Mouse (Mus musculus) left cerebral cortex, postnatal 14 days (tissue): ENCODE results near the gene Mtfr1l. TPM values are rescaled to one million over a fixed set of nuclear protein-coding genes. Genes with fewer than 3 reads are reported as not detected.
"Not testable (repeated sequence)": the region's sequence is repeated elsewhere in the genome, so short reads cannot be mapped to it uniquely, and the experiment has no call there.

Experiments used
- DNase-seq, 2 experiments: peaks; one replicate each; pipeline ENCODE4 v3.0.0; 2021 to 2022; ENCODE audit warnings: low spot score in 2 of 2, mixed read lengths in 1 of 2
- intact Hi-C: fragments of 180-260 bp; cut with DNase I; formaldehyde crosslinking; loops from one replicate; pipeline ENCODE4 v1.15.1; 2025
- total RNA-seq, 2 experiments: library from RNA; stranded (reverse); gene quantifications; 2 replicates each; pipeline ENCODE4 v1.2.3; 2021

Mtfr1l gene
- total RNA-seq, 2 experiments from 2014 or later: 69.4 to 71.9 TPM

GRCm38 (mm10) chr4:134532928-134533327, 2.3 kb downstream of the Mtfr1l start:
- no peak for DNase-seq
- intact Hi-C loops: no loop called here

DNA sequence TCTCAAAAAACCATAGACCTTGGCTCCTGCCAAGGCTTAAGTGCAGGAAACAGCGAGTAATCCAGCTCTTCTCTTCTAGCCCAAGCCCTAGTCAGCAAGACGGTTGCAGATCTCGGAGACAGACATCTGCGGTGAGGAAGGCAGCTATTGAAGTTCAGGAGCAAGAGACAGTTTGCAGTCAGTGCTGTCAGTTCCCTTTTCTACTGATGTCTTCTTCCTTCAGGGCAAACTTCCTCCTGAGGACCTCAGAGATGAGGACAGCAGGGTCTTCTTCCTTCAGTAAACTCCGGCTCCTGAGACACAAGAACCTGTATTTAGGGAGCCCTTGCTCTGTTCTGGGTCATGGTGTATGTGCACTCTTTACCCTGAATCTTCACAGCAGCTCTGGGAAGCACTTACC, 9.0 kb downstream of the Mtfr1l start:
- DNase-seq: no peak
- intact Hi-C loops: no loop called here

DNA sequence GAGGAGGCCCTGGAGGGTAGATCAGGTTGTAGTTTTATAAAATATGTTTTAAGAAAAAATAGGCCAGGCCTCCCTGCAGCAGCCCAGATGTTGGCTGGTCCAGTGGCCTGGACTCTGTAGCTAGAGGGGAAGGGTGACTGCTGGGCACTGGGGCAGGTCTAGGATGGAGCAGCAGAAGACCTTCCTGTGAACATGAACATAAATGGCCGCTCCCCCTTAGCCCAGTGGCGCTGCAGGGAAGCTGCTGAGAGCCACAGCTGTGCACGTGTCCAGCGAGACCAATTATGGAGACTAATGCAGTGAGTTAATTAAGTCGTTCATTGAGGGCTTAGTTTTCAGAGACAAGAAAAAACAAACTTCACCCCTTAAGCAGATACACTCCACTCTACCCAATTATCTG, 9.4 kb downstream of the Mtfr1l start:
- intact Hi-C loops: no loop called here
- no peak for DNase-seq

GRCm38 (mm10) chr4:134523447-134523846, 11.7 kb downstream of the Mtfr1l start:
- DNase-seq: no peak
- intact Hi-C loops: no loop called here

- DNase-seq: peak in 1 of 2 experiments; percentile 62
Measured at GRCm38 (mm10) chr4:134519281-134519680, 15.9 kb downstream of the Mtfr1l start.

DNA sequence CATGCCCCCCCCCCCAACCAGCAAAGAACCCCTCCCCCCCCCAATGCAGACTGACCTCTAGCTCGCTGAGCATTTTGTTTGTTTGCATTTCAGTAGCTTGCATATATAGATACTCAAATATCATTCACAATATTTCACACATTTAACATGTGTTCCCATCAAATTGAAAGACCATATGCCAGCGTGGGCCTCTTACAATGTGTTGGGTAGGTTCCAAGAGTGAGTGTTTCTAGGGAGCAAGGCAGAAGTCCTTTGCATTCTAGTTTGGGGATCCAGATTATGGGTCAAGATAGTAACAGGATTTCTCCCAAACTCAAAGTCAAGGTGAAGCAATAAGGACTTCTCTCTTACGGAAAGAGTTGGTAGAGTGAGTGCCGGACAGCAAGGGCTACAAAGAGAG, 16.6 kb downstream of the Mtfr1l start:
- intact Hi-C loops: no loop called here
- DNase-seq: peak in 1 of 2 experiments; percentile 43

More at GRCm38 (mm10) chr4:134519281-134519680, 15.9 kb downstream of the Mtfr1l start:
- intact Hi-C loops: no loop called here

DNA sequence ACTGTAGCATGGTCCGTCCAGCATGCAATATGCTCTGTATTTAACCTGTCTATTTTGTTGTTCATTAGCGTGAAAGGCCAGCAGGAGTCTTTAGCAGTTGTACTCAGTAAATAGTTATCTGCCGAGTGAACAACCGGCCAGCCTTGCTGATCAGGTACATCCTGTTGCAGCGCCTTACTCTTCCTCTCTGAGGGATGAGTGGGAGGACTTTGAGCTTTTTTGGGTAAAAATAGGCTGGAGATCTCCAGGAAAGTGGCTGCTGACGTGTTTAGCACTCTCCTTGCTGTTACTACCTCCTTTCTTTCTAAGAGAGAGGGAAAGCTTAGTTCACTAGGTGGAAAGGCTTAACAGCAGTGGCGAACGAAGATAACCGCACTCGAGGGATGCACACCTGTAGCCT, 17.5 kb downstream of the Mtfr1l start:
- DNase-seq: peak in 1 of 2 experiments; percentile 46
- intact Hi-C loops: no loop called here

GRCm38 (mm10) chr4:134516981-134517380, 18.2 kb downstream of the Mtfr1l start:
- intact Hi-C loops: no loop called here
- DNase-seq: peak; percentile 57 to 68

DNA sequence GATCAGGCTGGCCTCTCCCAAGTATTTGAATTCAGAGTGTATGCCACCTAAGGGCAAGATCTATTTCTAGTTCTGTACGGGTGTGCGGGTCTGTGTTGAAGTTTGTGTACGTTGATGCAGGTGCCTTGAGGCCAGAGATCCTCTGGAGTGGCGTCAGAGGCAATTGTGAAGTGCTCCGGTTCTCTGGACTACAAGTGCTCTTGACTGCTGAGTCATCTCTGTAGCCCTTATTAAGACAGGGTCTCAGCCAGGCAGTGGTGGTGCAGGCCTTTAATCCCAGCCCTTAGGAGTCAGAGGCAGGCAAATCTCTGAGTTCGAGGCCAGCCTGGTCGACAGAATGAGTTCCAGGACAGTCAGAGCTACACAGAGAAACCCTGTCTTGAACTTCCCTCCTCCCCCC, 19.6 kb downstream of the Mtfr1l start:
- intact Hi-C loops: no loop called here
- no peak for DNase-seq

- no peak for DNase-seq
- intact Hi-C loops: no loop called here
Measured at GRCm38 (mm10) chr4:134514309-134514930, 20.8 kb downstream of the Mtfr1l start.

- DNase-seq: peak; percentile 64 to 66
- intact Hi-C loops: no loop called here
Measured at GRCm38 (mm10) chr4:134512798-134513197, 22.4 kb downstream of the Mtfr1l start.

DNA sequence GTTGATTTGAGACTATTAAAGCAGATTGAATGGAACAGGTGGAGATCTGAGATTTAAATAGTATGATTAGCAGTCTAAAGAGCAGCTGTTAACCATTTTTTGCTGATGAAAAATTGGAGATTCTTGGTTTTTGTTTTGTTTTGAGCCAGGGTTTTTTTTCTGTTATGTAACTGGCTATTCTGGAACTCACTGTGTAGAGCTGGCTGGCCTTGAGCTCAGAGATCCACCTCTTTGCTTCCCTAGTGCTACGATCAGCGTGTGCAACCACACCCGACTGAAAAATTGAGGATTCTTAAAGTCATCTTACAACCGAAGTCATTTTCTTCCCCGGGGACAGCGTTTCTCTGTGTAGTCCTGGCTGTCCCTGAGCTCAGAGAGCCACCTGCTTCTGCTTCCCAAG, 23.5 kb downstream of the Mtfr1l start:
- intact Hi-C loops: no loop called here
- DNase-seq: no peak

DNA sequence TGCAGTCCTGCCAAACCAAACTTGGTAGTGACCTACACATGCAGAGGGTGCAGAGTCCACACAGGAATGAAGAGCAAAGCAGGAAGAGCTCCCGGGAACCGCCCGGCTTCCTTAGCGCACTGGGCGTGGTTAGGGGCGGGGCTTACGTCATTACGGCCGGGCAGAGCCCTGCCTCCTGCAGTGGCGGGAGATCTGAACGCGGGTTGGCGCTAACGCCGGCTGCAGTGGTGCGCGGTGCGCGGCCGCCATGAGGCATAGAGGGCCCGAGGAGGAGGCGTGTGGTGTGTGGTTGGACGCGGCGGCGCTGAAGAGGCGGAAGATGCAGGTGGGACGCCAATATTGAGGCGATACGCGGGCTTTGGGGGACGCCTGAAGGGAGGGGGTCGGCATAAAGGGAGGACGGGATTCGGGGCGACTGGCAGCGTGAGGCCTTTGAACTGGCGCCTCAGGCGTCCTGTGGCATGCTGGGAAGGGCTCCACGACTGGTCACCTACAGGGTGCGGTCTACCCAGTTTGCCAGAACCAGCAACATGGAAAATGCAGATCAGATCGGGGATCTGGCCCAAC, 24.3 kb downstream of the Mtfr1l start, which contains the start of gene Aunip:
Aunip (plus strand) TSS at position 155 of the 567 bp plus-strand sequence.
- peak; percentile 82 to 87 for DNase-seq
- intact Hi-C loops: no loop called here

- intact Hi-C loops: no loop called here
- no peak for DNase-seq
Measured at GRCm38 (mm10) chr4:134510396-134510795, 24.8 kb downstream of the Mtfr1l start.

- no peak for DNase-seq
- intact Hi-C loops: no loop called here
Measured at GRCm38 (mm10) chr4:134506713-134507112, 28.5 kb downstream of the Mtfr1l start.

- no peak for DNase-seq
- intact Hi-C loops: no loop called here
Measured at GRCm38 (mm10) chr4:134505966-134506594, 29.1 kb downstream of the Mtfr1l start.

- DNase-seq: no peak
- intact Hi-C loops: no loop called here
Measured at GRCm38 (mm10) chr4:134505303-134505789, 29.8 kb downstream of the Mtfr1l start.

- DNase-seq: no peak
- intact Hi-C loops: no loop called here
Measured at GRCm38 (mm10) chr4:134503686-134504357, 31.4 kb downstream of the Mtfr1l start.

- intact Hi-C loops: no loop called here
- no peak for DNase-seq
Measured at GRCm38 (mm10) chr4:134501095-134501494, 34.1 kb downstream of the Mtfr1l start.

DNA sequence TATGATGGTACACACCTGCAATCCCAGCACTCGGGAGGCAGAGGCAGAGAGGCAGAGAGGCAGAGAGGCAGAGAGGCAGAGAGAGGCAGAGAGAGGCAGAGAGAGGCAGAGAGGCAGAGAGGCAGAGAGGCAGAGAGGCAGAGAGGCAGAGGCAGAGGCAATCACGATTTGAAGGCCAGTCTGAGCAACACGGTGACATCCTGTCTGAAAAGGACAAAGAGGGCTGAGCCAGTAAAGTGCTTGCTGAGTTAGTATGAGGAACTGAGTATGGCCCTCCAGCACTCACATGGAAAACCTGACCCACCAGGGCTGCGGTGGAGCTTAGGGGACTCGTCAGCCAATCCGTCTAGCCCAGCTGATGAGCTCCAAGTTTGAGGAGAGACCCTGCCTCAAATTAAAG, 36.2 kb downstream of the Mtfr1l start:
- DNase-seq: not testable (repeated sequence)

More for the DNA sequence above, 36.2 kb downstream of the Mtfr1l start:
- intact Hi-C loops: not testable (repeated sequence)
